ENCODE assay signal across 13 mouse cellular contexts in the genomic region with DNA sequence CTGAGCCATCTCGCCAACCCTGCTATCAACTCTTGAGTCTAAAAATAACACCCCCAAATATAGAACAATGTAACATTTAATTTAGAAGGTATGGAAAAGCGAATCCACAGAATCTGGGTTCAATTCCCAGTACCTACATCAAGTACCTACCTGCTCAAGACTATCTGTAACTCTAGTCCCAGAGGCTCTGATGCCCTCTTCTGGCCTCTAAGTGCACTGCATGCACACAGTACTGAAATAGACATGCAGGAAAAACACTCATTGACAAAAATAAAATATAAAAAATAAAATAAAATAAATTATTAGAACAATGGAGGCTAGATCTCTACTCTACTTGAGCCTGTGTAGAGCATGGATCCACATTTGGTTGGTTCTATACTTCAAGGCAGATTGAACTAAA. TPM values are rescaled to one million over a fixed set of nuclear protein-coding genes. Genes with fewer than 3 reads are reported as not detected.
DNase-seq lines count a peak whose midpoint lies in the region; ATAC-seq and TF ChIP-seq lines count a peak whose summit lies in the region.
"Had no signal": no experiment of that assay in that cellular context is flagged by ENCODE, and none has a peak within 500 bp of the region (broad histone marks: within the 10 kb centered on the region; RNA-seq: fewer than 3 reads in every experiment).

No protein-coding gene starts in this region.

- H3K4me2 ChIP-seq in heart, embryonic 12.5 days, result no peak overlapping the region
- no peak overlapping the region for H3K4me2 ChIP-seq in liver, postnatal 0 days (ENCODE audit: low read depth, low read length)
- H3K4me2 ChIP-seq in liver, embryonic 12.5 days, result no peak overlapping the region
- H3K4me2 ChIP-seq: hindbrain, embryonic 12.5 days; stomach, embryonic 15.5 days had no signal

- TF ChIP-seq EP300 in heart, adult 2 months (IDR thresholded peaks at IDR 0.05; ENCODE audit: insufficient read depth, low read depth, low read length), result no peak
- no peak for TF ChIP-seq EP300 in liver, postnatal 0 days (IDR thresholded peaks at IDR 0.05; ENCODE audit: low read depth)

- no peaks in the 10 kb centered on the region for H3K4me1 ChIP-seq in heart, adult 2 months (ENCODE audit: control insufficient read depth, insufficient read depth, low read length)
- no peaks in the 10 kb centered on the region for H3K4me1 ChIP-seq in heart, embryonic 12.5 days (replicated peaks)
- H3K4me1 ChIP-seq in liver, postnatal 0 days (ENCODE audit: insufficient read depth), result no peaks in the 10 kb centered on the region
- H3K4me1 ChIP-seq in liver, embryonic 12.5 days, result no peaks in the 10 kb centered on the region
- H3K4me1 ChIP-seq in E14TG2a.4 (replicated peaks; ENCODE audit: low read depth, low read length), result peaks cover 10% of the 10 kb centered on the region
- H3K4me1 ChIP-seq: megakaryocyte, embryonic 14.5 days had no signal

- H3K36me3 ChIP-seq in heart, adult 2 months (ENCODE audit: control insufficient read depth, insufficient read depth, low read length), result no peaks in the 10 kb centered on the region
- H3K36me3 ChIP-seq in heart, embryonic 12.5 days, result no peaks in the 10 kb centered on the region
- H3K36me3 ChIP-seq in liver, postnatal 0 days (replicated peaks; ENCODE audit: insufficient read depth, low read length), result no peaks in the 10 kb centered on the region
- no peaks in the 10 kb centered on the region for H3K36me3 ChIP-seq in liver, embryonic 12.5 days
- H3K36me3 ChIP-seq in E14TG2a.4 (ENCODE audit: insufficient read depth, low read length), result no peaks in the 10 kb centered on the region
- H3K36me3 ChIP-seq: hindbrain, embryonic 12.5 days; stomach, embryonic 15.5 days had no signal

- H3K79me2 ChIP-seq in heart, adult 2 months (replicated peaks; ENCODE audit: control insufficient read depth, insufficient read depth, low read length), result no peaks in the 10 kb centered on the region

- H3K27me3 ChIP-seq in heart, adult 2 months (ENCODE audit: control insufficient read depth, insufficient read depth, low read length), result no peaks in the 10 kb centered on the region
- H3K27me3 ChIP-seq in heart, embryonic 12.5 days (replicated peaks), result no peaks in the 10 kb centered on the region
- no peaks in the 10 kb centered on the region for H3K27me3 ChIP-seq in liver, postnatal 0 days (ENCODE audit: insufficient read depth, low read length)
- no peaks in the 10 kb centered on the region for H3K27me3 ChIP-seq in liver, embryonic 12.5 days (replicated peaks)
- no peaks in the 10 kb centered on the region; the same call in 1 of the 2 replicates for H3K27me3 ChIP-seq in E14TG2a.4 (ENCODE audit: insufficient read depth, low read length)
- H3K27me3 ChIP-seq: hindbrain, embryonic 12.5 days; stomach, embryonic 15.5 days had no signal

- H3K9ac ChIP-seq in heart, adult 2 months (ENCODE audit: low read depth, low read length), result no peak overlapping the region
- no peak overlapping the region for H3K9ac ChIP-seq in heart, embryonic 12.5 days
- no peak overlapping the region for H3K9ac ChIP-seq in liver, postnatal 0 days (replicated peaks)
- H3K9ac ChIP-seq in liver, embryonic 12.5 days, result no peak overlapping the region
- H3K9ac ChIP-seq: hindbrain, embryonic 12.5 days; stomach, embryonic 15.5 days had no signal

- H3K9me3 ChIP-seq in heart, embryonic 12.5 days (replicated peaks), result no peaks in the 10 kb centered on the region
- H3K9me3 ChIP-seq in liver, postnatal 0 days (ENCODE audit: low read length), result no peaks in the 10 kb centered on the region
- no peaks in the 10 kb centered on the region for H3K9me3 ChIP-seq in liver, embryonic 12.5 days (replicated peaks)
- H3K9me3 ChIP-seq in E14TG2a.4 (ENCODE audit: low read length), result no peaks in the 10 kb centered on the region
- H3K9me3 ChIP-seq: hindbrain, embryonic 12.5 days; megakaryocyte, embryonic 14.5 days; stomach, embryonic 15.5 days had no signal

- H3K4me3 ChIP-seq in heart, adult 2 months, result no peak overlapping the region
- H3K4me3 ChIP-seq in heart, embryonic 12.5 days, result no peak overlapping the region
- H3K4me3 ChIP-seq in liver, postnatal 0 days (ENCODE audit: low read depth, low read length), result no peak overlapping the region
- H3K4me3 ChIP-seq in liver, embryonic 12.5 days, result no peak overlapping the region
- no peak overlapping the region for H3K4me3 ChIP-seq in E14TG2a.4 (replicated peaks; ENCODE audit: low read length)
- H3K4me3 ChIP-seq: hindbrain, embryonic 12.5 days; megakaryocyte, embryonic 14.5 days; stomach, embryonic 15.5 days had no signal

- intact Hi-C loops in heart, adult 2 months (cut with DNase I), result no loop called here

- no peak for TF ChIP-seq POLR2A in heart, adult 2 months (IDR thresholded peaks at IDR 0.05; ENCODE audit: insufficient read depth, low read depth, low read length)

- no peak for ATAC-seq in heart, embryonic 12.5 days (ENCODE audit: insufficient number of reproducible peaks, low FRiP score)
- no peak for ATAC-seq in liver, postnatal 0 days
- ATAC-seq in liver, embryonic 12.5 days, result no peak
- ATAC-seq in monocyte, adult 5-6 weeks (replicated peaks; ENCODE audit: insufficient number of reproducible peaks, low FRiP score, low TSS enrichment, poor library complexity, severe bottlenecking), result no peak

- TF ChIP-seq CTCF in heart, adult 2 months (IDR thresholded peaks at IDR 0.05), result peak; percentile 48
- TF ChIP-seq CTCF in liver, postnatal 0 days (IDR thresholded peaks at IDR 0.05; ENCODE audit: low read depth), result peak; percentile 40; the same call in 1 of the 2 replicates
- TF ChIP-seq CTCF in E14TG2a.4 (conservative IDR thresholded peaks at IDR 0.05; ENCODE audit: low read length), result peak; percentile 81

- 70% methylated on average over 2 of the region's 2 CpGs for WGBS in heart, adult 2 months
- 72% methylated on average over 2 of the region's 2 CpGs for WGBS in heart, embryonic 12.5 days
- WGBS in liver, postnatal 0 days (ENCODE audit: insufficient replicate concordance), result 77% methylated on average over 2 of the region's 2 CpGs
- WGBS in liver, embryonic 12.5 days (ENCODE audit: insufficient replicate concordance), result 58% methylated on average over 2 of the region's 2 CpGs

- DNase-seq in heart, adult 2 months, result no peak
- DNase-seq in liver, postnatal 0 days, result no peak
- peak; percentile 32 for DNase-seq in induced T-regulatory cell, adult 2 months (ENCODE audit: low read depth)
- no peak for DNase-seq in MN1 (ENCODE audit: low spot score)
- DNase-seq: cerebellum, postnatal 14 days; left cerebral cortex, postnatal 4 days had no signal

- H3K27ac ChIP-seq in heart, adult 2 months, result no peak overlapping the region
- H3K27ac ChIP-seq in heart, embryonic 12.5 days (ENCODE audit: poor library complexity, severe bottlenecking), result no peak overlapping the region
- no peak overlapping the region for H3K27ac ChIP-seq in liver, postnatal 0 days (ENCODE audit: low read depth)
- no peak overlapping the region for H3K27ac ChIP-seq in liver, embryonic 12.5 days
- H3K27ac ChIP-seq: hindbrain, embryonic 12.5 days; stomach, embryonic 15.5 days had no signal

RNA-seq across cellular contexts. Expression of gene Palm2, which starts 49.7 kb away (rescaled TPM):
- total RNA-seq in heart, adult 2 months (2021), result 10 to 100 TPM in 1 of 2 experiments, 1 to 10 TPM in 1; 9.9 to 13.2 TPM
- polyA plus RNA-seq in heart, adult 2 months (2012; rRNA removed), result 0.33 and 0.56 TPM in 2 replicates
- polyA plus RNA-seq in heart, embryonic 12.5 days (2016; fragmentation: Nextera tagmentation; extraction: Ambion mirVana), result 35.1 and 46.6 TPM in 2 replicates
- 0.05 TPM in 1 of 2 replicates, not detected in the other for polyA plus RNA-seq in liver, postnatal 0 days (2015; fragmentation: Nextera tagmentation; extraction: Ambion mirVana)
- 0.23 and 0.66 TPM in 2 replicates for polyA plus RNA-seq in liver, embryonic 12.5 days (2016; fragmentation: Nextera tagmentation; extraction: Ambion mirVana)
- total RNA-seq in monocyte, adult 5-6 weeks (2017), result not detected in 3 replicates

Comparison
In these comparisons a context has a peak if more than half of its experiments do, and no peak if none do; other contexts are left out.
1. RNA of gene Palm2, which starts 49.7 kb away (polyA plus RNA-seq): 35.1 to 46.6 TPM in heart, embryonic 12.5 days; 0.33 to 0.56 TPM in heart, adult 2 months, 0.23 to 0.66 TPM in liver, embryonic 12.5 days and 0.05 TPM in liver, postnatal 0 days; every median in the first group is over 10 times any median in the second.
2. Peak in every context shown above with its lines, with median percentiles within 50 percentile points of each other: CTCF ChIP-seq.